Mouse (Mus musculus) lung, adult 2 months (tissue): Measurements from ENCODE around the gene Ghrh. TPM values are rescaled to one million over a fixed set of nuclear protein-coding genes. Genes with fewer than 3 reads are reported as not detected.
"Not testable (repeated sequence)": the region's sequence is repeated elsewhere in the genome, so short reads cannot be mapped to it uniquely, and the experiment has no call there.

Experiments used
- DNase-seq: peaks from one replicate; pipeline ENCODE4 v3.0.0; 2022
- H3K4me1 ChIP-seq: fragments of 200-500 bp; 2 replicates; pipeline ENCODE4 v1.6.1; 2011; ENCODE audit warnings: low read length; ENCODE audit not compliant: control insufficient read depth, insufficient read depth
- H3K4me3 ChIP-seq: fragments of 200-500 bp; replicated peaks from 2 replicates; pipeline ENCODE3; 2011; ENCODE audit warnings: low read depth, mild to moderate bottlenecking, control low read depth, low read length; ENCODE audit errors: extremely low read depth
- CTCF ChIP-seq: fragments of 200-500 bp; IDR thresholded peaks from 2 replicates; pipeline ENCODE4 v1.5.1; 2011; ENCODE audit warnings: mild to moderate bottlenecking, low read length, control low read depth; ENCODE audit not compliant: insufficient read depth
- POLR2A ChIP-seq: fragments of 200-500 bp; IDR thresholded peaks from 2 replicates; pipeline ENCODE4 v1.6.1; 2011; ENCODE audit warnings: low read depth, mild to moderate bottlenecking, control low read depth, low read length, borderline replicate concordance; ENCODE audit errors: extremely low read depth
- WGBS: fragments of 180-500 bp; shearing (Covaris S2); methylation state at CpG from one replicate; pipeline ENCODE4 v1.1.7; 2018; 5-methylcytosine and 5-hydroxymethylcytosine counted together
- polyA plus RNA-seq: library from polyadenylated mRNA; depleted of rRNA; stranded (reverse); fragments of >200 nt; gene quantifications from 2 replicates; pipeline ENCODE4 v1.2.3, GENCODE M21; 2012; rRNA removed

Ghrh gene
- polyA plus RNA-seq = not detected in 2 replicates

- no peak within 1 kb of the TSS for H3K4me3 ChIP-seq
- H3K4me1 ChIP-seq = no peaks in the 10 kb centered on the region
- WGBS = 64% methylated on average over 26 of the region's 26 CpGs
- no peak for DNase-seq
- TF ChIP-seq POLR2A (no peak), CTCF (no peak)
Measured at GRCm38 (mm10) chr2:157347361-157348159, at the start of gene Ghrh. Gene Ghrh (minus strand): TSS chr2:157347506.

GRCm38 (mm10) chr2:157395960-157396359 is 48.7 kb upstream of the Ghrh start:
- TF ChIP-seq POLR2A = no peak
- TF ChIP-seq CTCF = no peak
- 52% methylated on average over 13 of the region's 13 CpGs for WGBS
- DNase-seq = no peak
- Histone ChIP-seq H3K4me3 (no peak overlapping the region), H3K4me1 (peaks cover 17% of the 10 kb centered on the region)

GRCm38 (mm10) chr2:157395371-157395770 is 48.1 kb upstream of the Ghrh start:
- DNase-seq = no peak
- no peak overlapping the region for H3K4me3 ChIP-seq
- TF ChIP-seq POLR2A = no peak
- TF ChIP-seq CTCF = no peak

DNA sequence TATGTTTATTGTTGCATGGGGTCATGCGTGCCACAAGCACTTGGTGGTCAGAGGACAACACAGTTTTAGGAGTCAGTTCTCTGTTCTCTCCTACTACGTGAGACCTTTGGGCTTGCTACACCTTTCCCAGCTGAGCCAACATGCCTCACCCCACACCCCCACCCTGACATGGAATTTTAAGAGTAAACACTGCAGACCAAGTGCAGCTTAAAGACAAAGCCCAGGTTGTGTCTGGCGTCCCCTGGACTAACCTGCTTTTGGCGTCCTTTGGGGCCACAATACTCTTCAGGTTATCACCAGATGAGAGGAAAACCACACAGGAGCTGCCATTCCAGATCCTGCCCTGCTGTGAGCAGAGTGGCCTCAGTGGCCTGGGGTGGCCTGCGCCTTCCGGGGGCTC is 47.6 kb upstream of the Ghrh start:
- DNase-seq = peak; percentile 59
- Histone ChIP-seq H3K4me1 (peaks cover 17% of the 10 kb centered on the region), H3K4me3 (no peak overlapping the region)
- WGBS = 56% methylated on average over 6 of the region's 6 CpGs
- no peak for TF ChIP-seq CTCF
- no peak for TF ChIP-seq POLR2A

More at GRCm38 (mm10) chr2:157395371-157395770, 48.1 kb upstream of the Ghrh start:
- 45% methylated on average over 5 of the region's 5 CpGs for WGBS
- peaks cover 17% of the 10 kb centered on the region for H3K4me1 ChIP-seq

- no peak for TF ChIP-seq CTCF
- no peak for TF ChIP-seq POLR2A
- 96% methylated on average over 4 of the region's 4 CpGs for WGBS
- H3K4me1 ChIP-seq = peaks cover 17% of the 10 kb centered on the region
- H3K4me3 ChIP-seq = no peak overlapping the region
- DNase-seq = no peak
Measured at GRCm38 (mm10) chr2:157393549-157393948, 46.2 kb upstream of the Ghrh start.

- Histone ChIP-seq H3K4me1 (peaks cover 14% of the 10 kb centered on the region), H3K4me3 (no peak overlapping the region)
- 81% methylated on average over 2 of the region's 2 CpGs for WGBS
- no peak for DNase-seq
- TF ChIP-seq POLR2A (no peak), CTCF (no peak)
Measured at GRCm38 (mm10) chr2:157392331-157392730, 45.0 kb upstream of the Ghrh start.

GRCm38 (mm10) chr2:157389591-157389921 is 42.2 kb upstream of the Ghrh start:
- DNase-seq = no peak
- 90% methylated on average over 7 of the region's 7 CpGs for whole genome bisulfite sequencing
- peaks cover 2% of the 10 kb centered on the region for H3K4me1 ChIP-seq
- TF ChIP-seq CTCF (no peak), POLR2A (no peak)
- H3K4me3 ChIP-seq = no peak overlapping the region

DNA sequence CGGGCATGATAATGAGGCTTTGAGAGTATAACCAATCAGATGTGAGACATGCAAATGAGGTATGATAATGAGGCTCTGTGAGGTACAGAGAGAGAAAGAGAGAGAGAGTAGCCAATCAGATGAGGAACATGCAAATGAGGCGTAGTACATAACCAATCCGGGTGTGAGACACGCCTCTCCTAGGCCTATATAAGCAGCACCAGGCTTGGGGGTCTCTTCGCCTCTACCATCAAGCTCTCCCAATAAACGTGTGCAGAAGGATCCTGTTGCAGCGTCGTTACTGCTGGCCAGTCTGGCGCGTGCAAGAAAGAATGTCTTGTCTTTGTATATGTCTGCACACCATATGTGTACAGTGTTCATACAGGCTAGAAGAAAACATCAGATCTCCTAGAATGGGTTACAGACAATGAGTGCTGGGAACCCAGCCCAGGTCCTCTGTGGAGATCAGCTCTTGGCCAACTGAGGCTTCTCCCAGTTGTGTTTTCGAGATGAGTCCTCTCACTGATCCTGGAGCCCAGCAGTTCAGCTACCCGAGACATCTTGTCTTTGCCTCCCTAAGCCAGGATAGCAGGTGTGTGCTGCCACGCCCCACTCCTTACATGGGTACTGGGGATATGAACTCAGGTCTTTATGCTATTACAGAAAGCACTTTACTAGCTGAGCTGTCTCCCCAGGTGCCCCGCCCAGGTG is 41.7 kb upstream of the Ghrh start:
- not testable (repeated sequence) for DNase-seq, H3K4me3 ChIP-seq, H3K4me1 ChIP-seq
- 95% methylated on average over 14 of the region's 14 CpGs for WGBS

- no peak overlapping the region for H3K4me3 ChIP-seq
- WGBS = 71% methylated on average over 4 of the region's 4 CpGs
- no peaks in the 10 kb centered on the region for H3K4me1 ChIP-seq
- no peak for TF ChIP-seq POLR2A
- no peak for TF ChIP-seq CTCF
- DNase-seq = no peak
Measured at GRCm38 (mm10) chr2:157384836-157385235, 37.5 kb upstream of the Ghrh start.

- WGBS = 61% methylated on average over 3 of the region's 3 CpGs
Measured at GRCm38 (mm10) chr2:157376995-157377394, 29.7 kb upstream of the Ghrh start.

More at GRCm38 (mm10) chr2:157376995-157377394, 29.7 kb upstream of the Ghrh start:
- no peak for DNase-seq
- H3K4me1 ChIP-seq = peaks cover 17% of the 10 kb centered on the region
- no peak overlapping the region for H3K4me3 ChIP-seq
- TF ChIP-seq POLR2A = no peak
